9 mouse cellular contexts compared by ENCODE assay signal in genomic region chr2:36048164-36048563, GRCm38 (mm10). TPM values are rescaled to one million over a fixed set of nuclear protein-coding genes. Genes with fewer than 3 reads are reported as not detected.
DNase-seq lines count a peak whose midpoint lies in the region; ATAC-seq lines count a peak whose summit lies in the region.
"Had no signal": no experiment of that assay in that cellular context is flagged by ENCODE, and none has a peak within 500 bp of the region (broad histone marks: within the 10 kb centered on the region; RNA-seq: fewer than 3 reads in every experiment).

No protein-coding gene starts in this region.

- no peak for DNase-seq in heart, adult 9 months (ENCODE audit: low spot score in 2 of 2)
- DNase-seq in left cerebral cortex, postnatal 25 days (ENCODE audit: low spot score in 2 of 2): no peak
- DNase-seq in left cerebral cortex, postnatal 10 days (ENCODE audit: extremely low spot score in 1 of 2, low spot score in 2 of 2): no peak
- no peak for DNase-seq in spleen, postnatal 14 days (ENCODE audit: low spot score in 2 of 2)

- H3K4me3 ChIP-seq in heart, embryonic 12.5 days: peak overlapping the region; percentile 89
- H3K4me3 ChIP-seq in brown adipose tissue, adult 24 weeks (ENCODE audit: insufficient read depth, low read depth, low read length): peak overlapping the region; percentile 96
- H3K4me3 ChIP-seq in intestine, embryonic 15.5 days (replicated peaks): peak overlapping the region; percentile 81
- peak overlapping the region; percentile 56 for H3K4me3 ChIP-seq in midbrain, embryonic 15.5 days

- ATAC-seq in heart, embryonic 12.5 days (ENCODE audit: insufficient number of reproducible peaks, low FRiP score): no peak
- peak; percentile 32 for ATAC-seq in intestine, embryonic 15.5 days
- no peak for ATAC-seq in midbrain, embryonic 15.5 days (replicated peaks)

- WGBS in heart, embryonic 12.5 days: 46% methylated on average over 8 of the region's 8 CpGs
- WGBS in intestine, embryonic 15.5 days: 60% methylated on average over 8 of the region's 8 CpGs
- WGBS in midbrain, embryonic 15.5 days: 70% methylated on average over 8 of the region's 8 CpGs

- H3K9ac ChIP-seq in heart, embryonic 12.5 days: peak overlapping the region; percentile 89
- H3K9ac ChIP-seq in intestine, embryonic 15.5 days: peak overlapping the region; percentile 92
- peak overlapping the region; percentile 67 for H3K9ac ChIP-seq in midbrain, embryonic 15.5 days

- no peaks in the 10 kb centered on the region for H3K9me3 ChIP-seq in heart, embryonic 12.5 days (replicated peaks)
- no peaks in the 10 kb centered on the region for H3K9me3 ChIP-seq in intestine, embryonic 15.5 days
- H3K9me3 ChIP-seq in midbrain, embryonic 15.5 days: no peaks in the 10 kb centered on the region

- peak overlapping the region; percentile 67 for H3K27ac ChIP-seq in heart, embryonic 12.5 days (ENCODE audit: poor library complexity, severe bottlenecking)
- peak overlapping the region; percentile 60 for H3K27ac ChIP-seq in brown adipose tissue, adult 24 weeks (replicated peaks; ENCODE audit: low read depth, low read length)
- H3K27ac ChIP-seq in intestine, embryonic 15.5 days: no peak overlapping the region
- H3K27ac ChIP-seq in midbrain, embryonic 15.5 days: no peak overlapping the region

- H3K4me2 ChIP-seq in heart, embryonic 12.5 days: peak overlapping the region; percentile 75
- peak overlapping the region; percentile 60 for H3K4me2 ChIP-seq in intestine, embryonic 15.5 days (replicated peaks)
- H3K4me2 ChIP-seq in midbrain, embryonic 15.5 days: peak overlapping the region; percentile 61

- intact Hi-C loops in left cerebral cortex, postnatal 25 days (cut with DNase I): loop anchor here (5.0 kb wide), 1 partner anchor 89 kb away; the partner anchor contains the start of genes Mrrf and Rbm18
- intact Hi-C loops in left cerebral cortex, postnatal 10 days (cut with DNase I): no loop called here

- peaks cover 26% of the 10 kb centered on the region for H3K36me3 ChIP-seq in heart, embryonic 12.5 days
- H3K36me3 ChIP-seq in intestine, embryonic 15.5 days: peaks cover 4% of the 10 kb centered on the region
- peaks cover 10% of the 10 kb centered on the region; the same call in 1 of the 2 replicates for H3K36me3 ChIP-seq in midbrain, embryonic 15.5 days (replicated peaks)

- peaks cover 17% of the 10 kb centered on the region for H3K4me1 ChIP-seq in heart, embryonic 12.5 days (replicated peaks)
- H3K4me1 ChIP-seq in brown adipose tissue, adult 24 weeks (ENCODE audit: control insufficient read depth, insufficient read depth, insufficient read length, low read length): peaks cover 15% of the 10 kb centered on the region
- H3K4me1 ChIP-seq in intestine, embryonic 15.5 days (replicated peaks): peaks cover 10% of the 10 kb centered on the region; the same call in 1 of the 2 replicates
- peaks cover 20% of the 10 kb centered on the region for H3K4me1 ChIP-seq in midbrain, embryonic 15.5 days

- H3K27me3 ChIP-seq in heart, embryonic 12.5 days (replicated peaks): no peaks in the 10 kb centered on the region
- H3K27me3 ChIP-seq in intestine, embryonic 15.5 days (replicated peaks): no peaks in the 10 kb centered on the region
- no peaks in the 10 kb centered on the region for H3K27me3 ChIP-seq in midbrain, embryonic 15.5 days (replicated peaks)
- H3K27me3 ChIP-seq: Patski had no signal

RNA-seq across cellular contexts. Expression of gene Ndufa8, which starts 1.0 kb away (rescaled TPM):
- 287 and 300 TPM in 2 replicates for polyA plus RNA-seq in heart, embryonic 12.5 days (2016; fragmentation: Nextera tagmentation; extraction: Ambion mirVana)
- 607 and 660 TPM in 2 replicates for polyA plus RNA-seq in brown adipose tissue, adult 24 weeks (2012; ENCODE audit: insufficient read depth, insufficient read length, missing spikeins)
- polyA plus RNA-seq in intestine, embryonic 15.5 days (2015; fragmentation: Nextera tagmentation; extraction: Ambion mirVana): 288 and 322 TPM in 2 replicates
- 290 and 315 TPM in 2 replicates for polyA plus RNA-seq in midbrain, embryonic 15.5 days (2015; fragmentation: Nextera tagmentation; extraction: Ambion mirVana)
- 100 to 1,000 TPM; 197 to 198 TPM for total RNA-seq in left cerebral cortex, postnatal 25 days (2021)
- 100 to 1,000 TPM; 167 to 177 TPM for total RNA-seq in left cerebral cortex, postnatal 10 days (2021)

RNA-seq across cellular contexts. Expression of gene Morn5, which starts 1.1 kb away (rescaled TPM):
- not detected in 2 replicates for polyA plus RNA-seq in heart, embryonic 12.5 days (2016; fragmentation: Nextera tagmentation; extraction: Ambion mirVana)
- not detected in 2 replicates for polyA plus RNA-seq in brown adipose tissue, adult 24 weeks (2012; ENCODE audit: insufficient read depth, insufficient read length, missing spikeins)
- 0.21 TPM in 1 of 2 replicates, not detected in the other for polyA plus RNA-seq in intestine, embryonic 15.5 days (2015; fragmentation: Nextera tagmentation; extraction: Ambion mirVana)
- polyA plus RNA-seq in midbrain, embryonic 15.5 days (2015; fragmentation: Nextera tagmentation; extraction: Ambion mirVana): 2.0 and 3.7 TPM in 2 replicates
- under 1 TPM; 0.53 to 0.82 TPM for total RNA-seq in left cerebral cortex, postnatal 25 days (2021)
- 1 to 10 TPM; 1.0 to 1.6 TPM for total RNA-seq in left cerebral cortex, postnatal 10 days (2021)

RNA-seq across cellular contexts. Expression of gene Lhx6, which starts 57.0 kb away (rescaled TPM):
- 0.46 and 0.55 TPM in 2 replicates for polyA plus RNA-seq in heart, embryonic 12.5 days (2016; fragmentation: Nextera tagmentation; extraction: Ambion mirVana)
- 0.46 and 0.95 TPM in 2 replicates for polyA plus RNA-seq in brown adipose tissue, adult 24 weeks (2012; ENCODE audit: insufficient read depth, insufficient read length, missing spikeins)
- 1.6 and 2.0 TPM in 2 replicates for polyA plus RNA-seq in intestine, embryonic 15.5 days (2015; fragmentation: Nextera tagmentation; extraction: Ambion mirVana)
- 4.5 and 5.2 TPM in 2 replicates for polyA plus RNA-seq in midbrain, embryonic 15.5 days (2015; fragmentation: Nextera tagmentation; extraction: Ambion mirVana)
- 10 to 100 TPM; 17.5 to 20.0 TPM for total RNA-seq in left cerebral cortex, postnatal 25 days (2021)
- 10 to 100 TPM; 26.1 to 29.5 TPM for total RNA-seq in left cerebral cortex, postnatal 10 days (2021)

Comparison
In these comparisons a context has a peak if more than half of its experiments do, and no peak if none do; other contexts are left out.
1. H3K27ac ChIP-seq: peak in heart, embryonic 12.5 days (single experiment) and brown adipose tissue, adult 24 weeks (single experiment); none in intestine, embryonic 15.5 days (single experiment) and midbrain, embryonic 15.5 days (single experiment).
2. Peak in every context shown above with its lines, with median percentiles within 50 percentile points of each other: H3K4me2 ChIP-seq, H3K4me3 ChIP-seq and H3K9ac ChIP-seq.